Comparison of ENCODE assay signal across 9 mouse cellular contexts in the genomic region with DNA sequence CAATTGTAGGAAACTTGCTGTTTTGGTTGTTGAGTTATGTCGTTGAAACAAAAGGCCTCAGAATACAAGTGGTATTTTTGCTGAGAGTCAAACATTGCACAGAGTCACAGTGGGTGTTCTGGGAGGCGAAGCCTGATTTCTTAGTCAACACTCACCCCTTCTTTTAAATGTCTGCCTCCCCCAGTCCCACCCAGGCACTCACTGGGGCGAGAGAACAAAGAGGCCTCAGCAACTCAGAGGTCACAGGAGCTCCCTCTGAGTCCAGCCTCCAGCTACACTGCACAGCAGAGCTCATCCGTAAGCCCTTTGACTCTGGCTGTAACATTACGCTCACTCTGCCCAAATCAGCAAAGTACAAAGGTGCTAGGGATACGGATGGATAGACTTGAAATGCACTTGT.
DNase-seq lines count a peak whose midpoint lies in the region; ATAC-seq lines count a peak whose summit lies in the region.
"Had no signal": no experiment of that assay in that cellular context is flagged by ENCODE, and none has a peak within 500 bp of the region (broad histone marks: within the 10 kb centered on the region; RNA-seq: fewer than 3 reads in every experiment).

No protein-coding gene starts in this region.

- H3K36me3 ChIP-seq in forebrain, embryonic 10.5 days (replicated peaks) = no peaks in the 10 kb centered on the region
- H3K36me3 ChIP-seq in forebrain, embryonic 15.5 days = no peaks in the 10 kb centered on the region
- no peaks in the 10 kb centered on the region for H3K36me3 ChIP-seq in hindbrain, embryonic 12.5 days
- no peaks in the 10 kb centered on the region for H3K36me3 ChIP-seq in neural tube, embryonic 14.5 days (ENCODE audit: control insufficient read depth, insufficient read depth, low read length)

- no peak for ATAC-seq in forebrain, embryonic 15.5 days (replicated peaks)
- ATAC-seq in hindbrain, embryonic 12.5 days (ENCODE audit: low FRiP score) = peak; percentile 55
- ATAC-seq in neural tube, embryonic 14.5 days (ENCODE audit: low read depth) = peak; percentile 58; the same call in 1 of the 2 replicates

- no peaks in the 10 kb centered on the region for H3K9me3 ChIP-seq in forebrain, embryonic 10.5 days
- H3K9me3 ChIP-seq in forebrain, embryonic 15.5 days = no peaks in the 10 kb centered on the region
- no peaks in the 10 kb centered on the region for H3K9me3 ChIP-seq in hindbrain, embryonic 12.5 days (replicated peaks)
- no peaks in the 10 kb centered on the region for H3K9me3 ChIP-seq in neural tube, embryonic 14.5 days (ENCODE audit: control insufficient read depth, low read length)

- peaks cover 29% of the 10 kb centered on the region for H3K4me1 ChIP-seq in forebrain, embryonic 10.5 days
- peaks cover 3% of the 10 kb centered on the region; the same call in 1 of the 2 replicates for H3K4me1 ChIP-seq in forebrain, embryonic 15.5 days
- H3K4me1 ChIP-seq in hindbrain, embryonic 12.5 days = peaks cover 19% of the 10 kb centered on the region
- H3K4me1 ChIP-seq in neural tube, embryonic 14.5 days (ENCODE audit: control insufficient read depth, insufficient read depth, low read length) = peaks cover 3% of the 10 kb centered on the region; the same call in 1 of the 2 replicates

- no peak overlapping the region for H3K9ac ChIP-seq in forebrain, embryonic 15.5 days (replicated peaks)
- no peak overlapping the region for H3K9ac ChIP-seq in hindbrain, embryonic 12.5 days
- no peak overlapping the region for H3K9ac ChIP-seq in neural tube, embryonic 14.5 days (replicated peaks; ENCODE audit: low read depth, low read length)

- no peak overlapping the region for H3K4me2 ChIP-seq in forebrain, embryonic 15.5 days (replicated peaks)
- no peak overlapping the region for H3K4me2 ChIP-seq in hindbrain, embryonic 12.5 days (replicated peaks)
- no peak overlapping the region for H3K4me2 ChIP-seq in neural tube, embryonic 14.5 days (ENCODE audit: low read depth, low read length)

- 6% methylated on average over 6 of the region's 6 CpGs for WGBS in forebrain, embryonic 10.5 days
- 24% methylated on average over 6 of the region's 6 CpGs for WGBS in forebrain, embryonic 15.5 days
- WGBS in hindbrain, embryonic 12.5 days = 8% methylated on average over 6 of the region's 6 CpGs
- 10% methylated on average over 6 of the region's 6 CpGs for WGBS in neural tube, embryonic 14.5 days

- H3K27me3 ChIP-seq in forebrain, embryonic 10.5 days (ENCODE audit: poor library complexity, severe bottlenecking) = no peaks in the 10 kb centered on the region
- no peaks in the 10 kb centered on the region for H3K27me3 ChIP-seq in forebrain, embryonic 15.5 days
- no peaks in the 10 kb centered on the region for H3K27me3 ChIP-seq in hindbrain, embryonic 12.5 days
- H3K27me3 ChIP-seq in neural tube, embryonic 14.5 days (ENCODE audit: control insufficient read depth, insufficient read depth, low read length) = no peaks in the 10 kb centered on the region

- peak; percentile 41 for DNase-seq in forebrain, embryonic 10.5 days (ENCODE audit: extremely low spot score, low spot score)
- DNase-seq in kidney, postnatal 4 days = peak; percentile 35 to 59
- DNase-seq in kidney, postnatal 25 days = no peak
- DNase-seq in thymus, postnatal 0 days (ENCODE audit: low spot score) = no peak
- DNase-seq in MN1 (ENCODE audit: low spot score) = no peak
- DNase-seq: cerebellum, postnatal 36 days had no signal

- peak overlapping the region; percentile 69 for H3K27ac ChIP-seq in forebrain, embryonic 10.5 days
- H3K27ac ChIP-seq in forebrain, embryonic 15.5 days (replicated peaks) = no peak overlapping the region
- H3K27ac ChIP-seq in hindbrain, embryonic 12.5 days = no peak overlapping the region
- H3K27ac ChIP-seq in neural tube, embryonic 14.5 days (ENCODE audit: low read depth, low read length) = no peak overlapping the region

- H3K4me3 ChIP-seq in forebrain, embryonic 10.5 days = no peak overlapping the region
- H3K4me3 ChIP-seq in forebrain, embryonic 15.5 days = no peak overlapping the region
- H3K4me3 ChIP-seq in hindbrain, embryonic 12.5 days = no peak overlapping the region
- no peak overlapping the region for H3K4me3 ChIP-seq in neural tube, embryonic 14.5 days (ENCODE audit: low read depth, low read length)

Comparison
In these comparisons a context has a peak if more than half of its experiments do, and no peak if none do; other contexts are left out.
1. DNase-seq: peak in forebrain, embryonic 10.5 days (single experiment) and kidney, postnatal 4 days (2 of 2); none in kidney, postnatal 25 days (0 of 2), thymus, postnatal 0 days (single experiment) and MN1 (single experiment).